Mouse (Mus musculus): ENCODE data around the gene Retreg1.

- TF ChIP-seq CTCF (IDR thresholded peaks at IDR 0.05; ENCODE audit: insufficient read depth, low read depth, low read length) (no peak), POLR2A (IDR thresholded peaks at IDR 0.05; ENCODE audit: insufficient read depth, low read depth, low read length) (no peak)
These were observed 34.8 kb downstream of the Retreg1 start for GRCm38 (mm10) chr15:25877798-25878197.

Data from olfactory bulb, adult 2 months (tissue).